Mouse (Mus musculus) testis, adult 2 months (tissue): ENCODE data around the gene Emsy.

ENCODE experiments used
- CTCF ChIP-seq: fragments of 200-500 bp; IDR thresholded peaks from 2 replicates; pipeline ENCODE4 v1.5.1; 2012; ENCODE audit warnings: low read depth, mild to moderate bottlenecking, inconsistent platforms, low read length, moderate library complexity; ENCODE audit not compliant: control insufficient read depth, insufficient read depth, insufficient replicate concordance
- POLR2A ChIP-seq: fragments of 200-500 bp; IDR thresholded peaks from 2 replicates; pipeline ENCODE4 v1.6.1; 2012; ENCODE audit warnings: low read depth, mild to moderate bottlenecking, inconsistent platforms, low read length, moderate library complexity; ENCODE audit not compliant: control insufficient read depth

DNA sequence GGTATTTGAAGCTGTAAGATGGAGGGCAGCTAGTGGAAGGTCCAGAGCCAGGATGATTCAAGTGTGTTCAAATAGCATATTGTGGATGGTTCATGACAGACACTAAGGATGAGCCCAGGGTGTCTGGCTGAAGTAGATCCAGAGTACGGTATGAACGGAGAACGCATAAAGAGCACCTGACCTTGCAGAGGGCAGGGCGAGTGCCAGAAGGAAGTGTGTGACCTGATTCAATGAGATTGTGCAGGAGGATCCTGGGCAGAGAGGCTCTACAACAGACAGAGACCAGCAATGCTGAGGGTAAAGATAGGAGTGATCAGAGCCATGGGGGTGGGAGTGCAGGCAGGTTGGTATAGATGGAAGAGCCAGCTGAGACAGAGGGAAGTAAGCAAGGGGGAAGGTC is 14.2 kb upstream of the Emsy start:
- TF ChIP-seq CTCF (no peak), POLR2A (no peak)
